Mouse (Mus musculus): ENCODE measurements around the gene Tstd2. TPM values are rescaled to one million over a fixed set of nuclear protein-coding genes. Genes with fewer than 3 reads are reported as not detected.

The Tstd2 gene
- polyA plus RNA-seq, 1 experiment from 2014 or later: 39.2 TPM

DNA sequence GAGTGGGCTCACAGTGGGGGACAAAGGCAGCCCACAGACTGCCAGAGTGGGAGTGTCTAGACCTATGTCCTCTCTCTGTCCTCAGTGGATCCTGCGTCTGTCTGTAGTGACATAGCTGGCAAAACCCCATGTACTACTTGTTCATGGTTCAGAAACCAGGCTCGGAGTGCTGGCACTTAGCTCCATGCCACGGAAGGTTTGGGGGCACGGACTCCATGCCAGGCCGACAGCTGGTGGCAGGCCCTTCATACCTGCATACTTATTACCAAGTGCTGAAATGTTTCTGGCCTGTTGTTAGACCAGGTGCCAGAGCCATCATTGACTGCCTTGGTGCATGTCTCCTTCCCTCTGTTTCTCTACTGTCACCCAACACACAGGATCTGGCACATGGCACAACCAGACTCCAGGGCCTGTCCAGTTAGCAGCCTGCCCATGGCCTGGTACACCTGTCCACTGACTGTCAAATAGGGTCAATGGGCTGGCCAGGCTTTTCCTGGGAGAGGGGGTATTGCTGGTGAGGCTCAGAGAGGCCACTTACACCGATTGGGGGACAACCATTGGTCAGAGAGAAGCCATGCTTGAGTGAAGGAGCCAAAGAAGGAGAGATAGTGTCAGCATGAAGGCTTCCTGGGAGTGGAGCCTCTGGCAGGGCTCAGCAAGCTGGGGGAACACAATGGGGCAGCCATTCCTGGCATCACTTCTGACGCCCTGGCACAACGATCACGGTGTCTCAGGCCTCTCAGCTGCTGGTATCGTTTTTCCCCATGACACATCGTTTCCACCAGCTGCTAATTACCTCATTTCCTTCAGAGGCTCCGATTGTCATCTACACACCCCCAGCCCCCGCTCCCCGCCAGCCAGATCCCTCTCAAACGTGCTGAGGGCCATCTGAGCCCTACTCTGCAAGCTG, 43.3 kb downstream of the Tstd2 start:
- no peak for TF ChIP-seq CTCF (IDR thresholded peaks at IDR 0.05; ENCODE audit: low read depth)
- Histone ChIP-seq H3K4me1 (ENCODE audit: insufficient read depth) (no peaks in the 10 kb centered on the region), H3K36me3 (ENCODE audit: insufficient read depth) (no peaks in the 10 kb centered on the region), H3K27me3 (ENCODE audit: insufficient read depth, low read length) (no peaks in the 10 kb centered on the region), H3K4me2 (no peak overlapping the region), H3K4me3 (ENCODE audit: low read depth, low read length) (no peak overlapping the region), H3K9ac (no peak overlapping the region), H3K9me3 (ENCODE audit: low read depth, low read length) (no peaks in the 10 kb centered on the region), H3K27ac (ENCODE audit: low read depth) (no peak overlapping the region)
- no peak for ATAC-seq (ENCODE audit: insufficient read depth)
- no peak for DNase-seq
- 67% methylated on average over 15 of the region's 15 CpGs for WGBS

DNA sequence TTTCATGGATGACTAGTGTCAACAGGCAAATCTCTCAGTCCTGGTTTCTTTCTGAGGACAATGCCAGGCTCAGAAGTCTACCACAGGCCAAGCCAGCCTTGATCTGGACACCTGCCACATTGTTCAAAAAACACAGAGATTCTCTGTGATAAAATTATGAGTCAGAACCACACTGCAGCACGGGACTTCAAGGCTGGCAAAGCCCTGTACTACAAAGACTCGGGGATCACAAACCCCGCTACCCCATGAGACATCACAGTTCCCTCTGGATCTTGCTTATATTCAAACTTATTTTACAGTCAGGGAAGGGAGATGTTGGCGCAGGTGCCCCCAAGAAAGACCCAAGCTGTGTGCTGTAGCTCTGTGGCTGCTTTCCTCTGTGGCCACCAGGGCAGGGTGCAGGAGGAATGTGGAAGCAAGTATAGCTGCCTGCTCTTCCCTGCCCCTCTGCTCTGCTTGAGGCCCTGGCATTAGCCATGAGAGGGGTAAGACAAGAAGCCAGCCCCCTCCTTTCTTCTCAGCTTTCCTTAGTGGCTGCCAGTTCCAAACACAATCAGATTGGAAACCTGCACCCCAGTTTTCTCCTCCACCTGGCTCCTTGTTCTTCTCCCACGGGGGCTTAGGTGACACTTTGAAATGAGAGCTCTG, 45.9 kb downstream of the Tstd2 start:
- ATAC-seq (ENCODE audit: insufficient read depth) (no peak), DNase-seq (no peak)
- Histone ChIP-seq H3K9me3 (ENCODE audit: low read depth, low read length) (no peaks in the 10 kb centered on the region), H3K4me1 (ENCODE audit: insufficient read depth) (no peaks in the 10 kb centered on the region), H3K27ac (ENCODE audit: low read depth) (no peak overlapping the region), H3K9ac (no peak overlapping the region), H3K36me3 (ENCODE audit: insufficient read depth) (no peaks in the 10 kb centered on the region), H3K4me2 (no peak overlapping the region), H3K4me3 (ENCODE audit: low read depth, low read length) (no peak overlapping the region), H3K27me3 (ENCODE audit: insufficient read depth, low read length) (no peaks in the 10 kb centered on the region)
- 80% methylated on average over 5 of the region's 5 CpGs for WGBS
- TF ChIP-seq CTCF (IDR thresholded peaks at IDR 0.05; ENCODE audit: low read depth): no peak

DNA sequence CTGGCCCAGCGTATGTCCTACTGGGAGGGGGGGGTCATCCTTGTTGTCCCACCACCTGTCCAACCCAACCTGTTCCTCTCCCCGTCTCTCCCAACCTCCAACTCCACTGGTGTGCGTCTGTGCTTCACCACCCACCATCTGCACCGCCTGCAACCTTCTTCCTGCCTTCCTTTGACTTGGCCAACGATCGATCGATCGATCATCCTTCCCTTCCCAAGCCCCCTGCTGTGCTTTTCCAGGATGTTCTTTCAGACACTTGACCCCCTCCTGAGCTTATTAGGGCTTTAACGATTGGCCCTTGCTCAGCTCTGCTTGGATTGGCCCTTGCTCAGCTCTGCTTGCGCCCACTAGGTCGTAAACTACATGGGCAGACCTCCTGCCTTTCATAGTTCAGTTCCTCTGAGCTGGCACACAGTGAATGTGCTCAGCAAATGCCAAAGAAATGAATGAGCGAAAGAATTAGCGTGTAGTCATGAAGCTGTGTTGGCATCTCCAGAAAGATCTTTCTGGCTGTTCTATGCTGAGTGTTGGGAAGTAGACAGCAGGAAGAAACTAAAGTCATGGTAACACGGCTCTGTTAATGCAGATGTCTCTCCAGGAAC, 48.9 kb downstream of the Tstd2 start:
- ATAC-seq (ENCODE audit: insufficient read depth): no peak
- no peak for TF ChIP-seq CTCF (IDR thresholded peaks at IDR 0.05; ENCODE audit: low read depth)
- WGBS: 88% methylated on average over 14 of the region's 14 CpGs
- DNase-seq: no peak
- Histone ChIP-seq H3K9me3 (ENCODE audit: low read depth, low read length) (no peaks in the 10 kb centered on the region), H3K27ac (ENCODE audit: low read depth) (no peak overlapping the region), H3K9ac (no peak overlapping the region), H3K4me3 (ENCODE audit: low read depth, low read length) (no peak overlapping the region), H3K27me3 (ENCODE audit: insufficient read depth, low read length) (no peaks in the 10 kb centered on the region), H3K36me3 (ENCODE audit: insufficient read depth) (no peaks in the 10 kb centered on the region), H3K4me2 (no peak overlapping the region), H3K4me1 (ENCODE audit: insufficient read depth) (no peaks in the 10 kb centered on the region)

DNA sequence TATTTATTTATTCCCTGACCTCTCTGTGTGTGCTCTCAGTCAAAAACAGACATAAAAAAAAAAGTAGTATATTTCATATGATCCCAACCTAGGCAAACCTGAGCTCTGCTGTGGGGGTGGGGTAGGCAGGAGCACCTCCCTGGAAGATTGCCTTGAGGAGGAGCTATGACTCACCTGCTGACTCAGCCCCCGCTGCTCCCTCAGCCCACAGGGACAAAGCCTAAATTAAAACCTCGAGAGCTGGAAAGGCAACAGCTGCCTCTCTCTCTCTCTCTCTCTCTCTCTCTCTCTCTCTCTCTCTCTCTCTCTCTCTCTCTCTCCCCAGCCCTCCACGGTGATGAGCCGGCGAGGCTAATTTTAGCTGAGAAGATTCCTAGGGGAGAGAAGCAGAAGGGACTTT, 50.6 kb downstream of the Tstd2 start:
- no peak overlapping the region for H3K4me3 ChIP-seq (ENCODE audit: low read depth, low read length)

DNA sequence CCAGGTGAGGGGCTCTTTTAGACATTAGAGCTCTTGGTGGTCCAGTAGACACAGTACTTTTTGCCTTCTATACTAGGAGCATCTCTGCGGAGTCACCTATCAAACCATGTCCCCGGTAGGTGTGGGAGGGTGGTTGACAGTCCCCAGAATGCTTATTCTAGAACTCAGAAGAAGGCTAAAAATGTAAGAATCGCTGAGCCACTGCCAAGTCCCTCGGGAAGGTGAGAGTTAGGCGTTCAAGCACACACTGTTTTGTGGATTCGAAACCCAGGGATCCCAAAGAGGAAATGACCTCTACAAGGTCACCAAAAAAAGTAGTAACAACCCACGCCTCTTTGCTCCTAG, 51.1 kb downstream of the Tstd2 start:
- no peak for DNase-seq
- Histone ChIP-seq H3K4me3 (ENCODE audit: low read depth, low read length) (no peak overlapping the region), H3K27me3 (ENCODE audit: insufficient read depth, low read length) (no peaks in the 10 kb centered on the region), H3K9ac (no peak overlapping the region), H3K9me3 (ENCODE audit: low read depth, low read length) (no peaks in the 10 kb centered on the region), H3K36me3 (ENCODE audit: insufficient read depth) (no peaks in the 10 kb centered on the region), H3K4me2 (no peak overlapping the region), H3K27ac (ENCODE audit: low read depth) (no peak overlapping the region), H3K4me1 (ENCODE audit: insufficient read depth) (no peaks in the 10 kb centered on the region)
- no peak for TF ChIP-seq CTCF (IDR thresholded peaks at IDR 0.05; ENCODE audit: low read depth)
- 74% methylated on average over 7 of the region's 7 CpGs for WGBS
- ATAC-seq (ENCODE audit: insufficient read depth): no peak

More for the DNA sequence above, 50.6 kb downstream of the Tstd2 start:
- no peaks in the 10 kb centered on the region for H3K9me3 ChIP-seq (ENCODE audit: low read depth, low read length)
- ATAC-seq (ENCODE audit: insufficient read depth) (no peak), DNase-seq (no peak)
- no peak overlapping the region for H3K27ac ChIP-seq (ENCODE audit: low read depth)
- no peaks in the 10 kb centered on the region for H3K27me3 ChIP-seq (ENCODE audit: insufficient read depth, low read length)
- TF ChIP-seq CTCF (IDR thresholded peaks at IDR 0.05; ENCODE audit: low read depth): no peak
- WGBS: 33% methylated on average over 5 of the region's 5 CpGs
- H3K4me2 ChIP-seq: no peak overlapping the region
- no peaks in the 10 kb centered on the region for H3K36me3 ChIP-seq (ENCODE audit: insufficient read depth)
- H3K4me1 ChIP-seq (ENCODE audit: insufficient read depth): no peaks in the 10 kb centered on the region
- H3K9ac ChIP-seq: no peak overlapping the region

DNA sequence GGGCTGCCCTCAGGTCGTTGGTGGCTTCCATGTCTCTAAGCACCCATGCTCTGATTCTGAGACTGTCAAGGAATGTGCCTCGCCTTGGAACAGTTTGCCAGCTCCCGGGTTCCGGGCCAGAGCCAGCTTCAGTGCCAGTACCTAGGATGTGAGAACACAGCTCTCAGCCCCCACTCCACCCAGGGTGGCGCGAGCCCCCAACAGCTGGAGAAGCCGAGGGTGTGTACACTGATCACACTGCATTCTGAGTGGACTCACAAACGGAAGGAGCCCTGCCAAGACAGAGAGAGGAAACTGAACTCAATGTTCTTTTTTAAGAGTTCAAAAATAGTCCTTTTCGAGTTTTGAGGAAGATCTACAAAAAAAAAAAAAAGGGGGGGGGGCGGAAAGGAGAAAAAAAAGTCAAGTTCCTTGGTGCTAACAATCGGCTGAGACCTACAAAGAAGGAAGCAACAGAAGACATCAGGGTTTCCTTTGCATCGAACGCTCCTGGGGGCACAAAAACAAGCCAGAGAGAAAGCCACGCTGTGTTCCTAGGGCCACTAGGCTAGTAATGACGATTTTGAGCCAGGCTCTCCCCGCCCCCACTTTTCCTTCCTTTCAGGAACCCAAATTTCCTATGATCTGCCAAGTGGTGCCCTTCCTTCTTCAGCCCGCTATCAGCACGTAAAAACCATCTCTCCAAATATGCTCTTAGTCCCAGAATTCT, 51.6 kb downstream of the Tstd2 start:
- ATAC-seq (ENCODE audit: insufficient read depth) (no peak), DNase-seq (no peak)
- no peaks in the 10 kb centered on the region for H3K4me1 ChIP-seq (ENCODE audit: insufficient read depth)
- H3K27ac ChIP-seq (ENCODE audit: low read depth): no peak overlapping the region
- no peaks in the 10 kb centered on the region for H3K36me3 ChIP-seq (ENCODE audit: insufficient read depth)
- no peaks in the 10 kb centered on the region for H3K9me3 ChIP-seq (ENCODE audit: low read depth, low read length)
- H3K4me2 ChIP-seq: no peak overlapping the region
- no peak overlapping the region for H3K9ac ChIP-seq
- WGBS: 75% methylated on average over 17 of the region's 18 CpGs
- H3K27me3 ChIP-seq (ENCODE audit: insufficient read depth, low read length): no peaks in the 10 kb centered on the region
- no peak overlapping the region for H3K4me3 ChIP-seq (ENCODE audit: low read depth, low read length)
- TF ChIP-seq CTCF (IDR thresholded peaks at IDR 0.05; ENCODE audit: low read depth): no peak

Measured in lung, embryonic 14.5 days (tissue).